23 mouse cellular contexts compared by ENCODE assay signal in the genomic region with DNA sequence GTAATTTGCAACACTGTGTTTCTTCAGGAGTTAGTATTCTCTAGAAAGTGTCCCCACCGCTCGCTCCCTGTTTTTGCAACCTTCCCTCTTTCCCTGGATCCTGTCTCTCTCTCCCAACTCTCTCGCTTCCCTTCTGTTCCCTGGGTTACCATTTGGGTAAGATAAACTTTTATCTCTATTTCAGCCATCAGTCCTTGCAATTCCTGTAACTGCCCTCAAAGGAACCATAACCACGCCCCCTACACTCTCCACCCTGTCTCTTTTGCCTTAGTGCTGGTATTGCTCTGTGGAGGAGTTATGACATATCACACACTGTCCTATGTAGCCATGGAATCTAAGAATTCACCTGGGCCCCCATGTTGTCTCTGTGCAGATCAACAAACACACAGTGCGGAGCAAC.
"Had no signal": no experiment of that assay in that cellular context is flagged by ENCODE, and none has a peak within 500 bp of the region (broad histone marks: within the 10 kb centered on the region; RNA-seq: fewer than 3 reads in every experiment).

No protein-coding gene starts in this region.

- H3K9ac ChIP-seq: limb, embryonic 13.5 days; liver, embryonic 12.5 days; liver, embryonic 15.5 days; lung, embryonic 15.5 days; midbrain, embryonic 13.5 days; neural tube, embryonic 12.5 days; neural tube, embryonic 15.5 days had no signal

- H3K4me1 ChIP-seq: limb, embryonic 10.5 days; limb, embryonic 13.5 days; liver, embryonic 15.5 days; lung, embryonic 15.5 days; midbrain, embryonic 13.5 days; neural tube, embryonic 12.5 days; neural tube, embryonic 15.5 days had no signal

- DNase-seq: kidney, adult 18-20 months; kidney, adult 9 months; kidney, postnatal 14 days; layer of hippocampus, adult 9-11 months; liver; lung, adult 18-20 months; lung, postnatal 10 days; lung, postnatal 36 days; right cerebral cortex, adult 18-20 months; right cerebral cortex, postnatal 14 days; right cerebral cortex, postnatal 4 days; thymus, adult 18-20 months; thymus, postnatal 36 days had no signal

- H3K9me3 ChIP-seq: limb, embryonic 10.5 days; limb, embryonic 13.5 days; liver, embryonic 12.5 days; liver, embryonic 15.5 days; lung, embryonic 15.5 days; midbrain, embryonic 13.5 days; neural tube, embryonic 12.5 days; neural tube, embryonic 15.5 days had no signal

- H3K4me2 ChIP-seq: limb, embryonic 13.5 days; liver, embryonic 12.5 days; liver, embryonic 15.5 days; lung, embryonic 15.5 days; midbrain, embryonic 13.5 days; neural tube, embryonic 12.5 days; neural tube, embryonic 15.5 days had no signal

- H3K27ac ChIP-seq: layer of hippocampus, adult 2 months; limb, embryonic 10.5 days; limb, embryonic 13.5 days; liver, embryonic 12.5 days; liver, embryonic 15.5 days; lung, embryonic 15.5 days; midbrain, embryonic 13.5 days; neural tube, embryonic 12.5 days; neural tube, embryonic 15.5 days; stomach, postnatal 0 days had no signal

- H3K4me3 ChIP-seq: layer of hippocampus, adult 2 months; limb, embryonic 10.5 days; limb, embryonic 13.5 days; liver, embryonic 12.5 days; liver, embryonic 15.5 days; lung, embryonic 15.5 days; midbrain, embryonic 13.5 days; neural tube, embryonic 12.5 days; neural tube, embryonic 15.5 days had no signal

- H3K36me3 ChIP-seq: limb, embryonic 10.5 days; limb, embryonic 13.5 days; liver, embryonic 12.5 days; liver, embryonic 15.5 days; lung, embryonic 15.5 days; midbrain, embryonic 13.5 days; neural tube, embryonic 12.5 days; neural tube, embryonic 15.5 days had no signal

- H3K27me3 ChIP-seq: limb, embryonic 13.5 days; liver, embryonic 12.5 days; lung, embryonic 15.5 days; neural tube, embryonic 12.5 days; neural tube, embryonic 15.5 days had no signal

- ATAC-seq: liver, embryonic 12.5 days; midbrain, embryonic 13.5 days had no signal
